Mouse (Mus musculus) MEL (cell line): Measurements from ENCODE around the gene Nrsn1.

ENCODE experiments used
- CHD2 ChIP-seq: IDR thresholded peaks from 2 replicates; pipeline ENCODE4 v1.6.1; 2011; ENCODE audit warnings: low read length, improper control_type of control experiment
- CTCF ChIP-seq, 3 experiments: IDR thresholded peaks in 2 of 3; conservative IDR thresholded peaks in 1 of 3; 2 replicates each; pipeline ENCODE4 v1.5.1; 2011 to 2012; ENCODE audit warnings: low read length in 3 of 3, low read depth in 2 of 3, mild to moderate bottlenecking in 2 of 3, improper control_type of control experiment in 1 of 3, inconsistent platforms in 1 of 3, mixed read lengths in 1 of 3, moderate library complexity in 1 of 3; ENCODE audit not compliant: control insufficient read depth in 1 of 3, insufficient read depth in 1 of 3, poor library complexity in 1 of 3, severe bottlenecking in 1 of 3
- E2F4 ChIP-seq: IDR thresholded peaks from 2 replicates; pipeline ENCODE4 v1.6.1; 2011; ENCODE audit warnings: low read depth, low read length, improper control_type of control experiment, borderline replicate concordance
- EP300 ChIP-seq, 2 experiments: IDR thresholded peaks; 2 replicates each; pipeline ENCODE4 v1.6.1; 2011; ENCODE audit warnings: improper control_type of control experiment in 2 of 2, low read length in 2 of 2, low read depth in 1 of 2, mild to moderate bottlenecking in 1 of 2
- GATA1 ChIP-seq: IDR thresholded peaks from 2 replicates; pipeline ENCODE4 v1.6.1; 2011; ENCODE audit warnings: low read depth, low read length, improper control_type of control experiment
- HCFC1 ChIP-seq: IDR thresholded peaks from 2 replicates; pipeline ENCODE4 v1.6.1; 2012; ENCODE audit warnings: low read depth, mild to moderate bottlenecking, inconsistent platforms, low read length, improper control_type of control experiment, moderate library complexity
- MAX ChIP-seq: IDR thresholded peaks from 2 replicates; pipeline ENCODE4 v1.6.1; 2011; ENCODE audit warnings: low read length, improper control_type of control experiment
- MYB ChIP-seq: IDR thresholded peaks from 2 replicates; pipeline ENCODE4 v1.6.1; 2011; ENCODE audit warnings: mild to moderate bottlenecking, low read depth, low read length, improper control_type of control experiment
- POLR2A ChIP-seq, 2 experiments: IDR thresholded peaks; 2 replicates each; pipeline ENCODE4 v1.6.1; 2011 to 2012; ENCODE audit warnings: low read length in 2 of 2, mild to moderate bottlenecking in 2 of 2, control low read depth in 1 of 2, improper control_type of control experiment in 1 of 2, low read depth in 1 of 2, moderate library complexity in 1 of 2; ENCODE audit not compliant: control insufficient read depth in 1 of 2, insufficient read depth in 1 of 2, poor library complexity in 1 of 2
- RAD21 ChIP-seq: IDR thresholded peaks from 2 replicates; pipeline ENCODE4 v1.6.1; 2011; ENCODE audit warnings: mild to moderate bottlenecking, low read depth, low read length, improper control_type of control experiment
- RCOR1 ChIP-seq: IDR thresholded peaks from 2 replicates; pipeline ENCODE4 v1.6.1; 2012; ENCODE audit warnings: low read depth, mild to moderate bottlenecking, inconsistent platforms, low read length, improper control_type of control experiment
- TBP ChIP-seq: IDR thresholded peaks from 2 replicates; pipeline ENCODE4 v1.8.0; 2011; ENCODE audit warnings: low read depth, low read length, improper control_type of control experiment
- USF2 ChIP-seq, 2 experiments: IDR thresholded peaks; 2 replicates each; pipeline ENCODE4 v1.6.1; 2011 to 2012; ENCODE audit warnings: improper control_type of control experiment in 2 of 2, low read length in 2 of 2, borderline replicate concordance in 1 of 2, inconsistent platforms in 1 of 2, low read depth in 1 of 2, mild to moderate bottlenecking in 1 of 2; ENCODE audit not compliant: insufficient read depth in 1 of 2
- ZNF384 ChIP-seq: IDR thresholded peaks from 2 replicates; pipeline ENCODE4 v1.6.1; 2012; ENCODE audit warnings: low read depth, mild to moderate bottlenecking, inconsistent platforms, low read length, improper control_type of control experiment

DNA sequence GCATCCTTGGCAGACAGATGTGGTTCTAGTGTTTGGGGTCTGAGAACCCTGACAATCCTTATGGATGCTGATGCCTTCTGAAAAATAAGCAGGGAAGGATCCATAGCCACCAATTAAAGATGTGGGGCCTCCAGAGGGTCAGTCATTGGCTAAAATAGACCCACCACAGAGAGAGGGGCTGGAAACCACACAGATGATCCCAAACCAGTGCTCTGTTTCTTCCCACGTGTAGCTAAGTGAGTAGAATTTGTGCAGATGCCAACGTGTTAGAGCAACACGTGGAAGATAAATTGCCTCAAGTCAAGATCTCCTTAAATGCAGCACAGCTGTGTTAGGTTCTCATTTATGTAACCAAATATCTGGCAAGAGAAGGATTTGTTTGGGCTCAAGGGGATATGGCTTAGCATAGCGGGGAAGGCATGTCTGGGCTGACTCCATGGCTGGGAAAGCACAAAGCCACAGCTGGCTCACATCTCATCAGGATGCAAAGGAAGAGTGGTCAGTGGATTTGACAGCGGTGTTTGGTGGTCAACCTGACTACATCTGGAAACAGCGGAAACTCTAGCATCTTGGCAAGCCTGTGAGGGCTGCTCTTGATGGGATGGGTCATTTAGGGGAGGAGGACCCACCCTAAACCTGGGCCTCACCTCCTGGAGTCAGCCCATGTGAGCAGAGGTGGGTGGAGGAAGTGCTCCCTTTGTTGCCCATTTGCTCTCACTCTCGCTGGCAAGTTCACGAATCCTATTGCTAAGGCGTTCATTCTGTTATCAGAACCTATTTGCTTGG lies 15.6 kb downstream of the Nrsn1 start:
- TF ChIP-seq CTCF (IDR thresholded peaks at IDR 0.05 in 2 of 3, conservative IDR thresholded peaks at IDR 0.05 in 1 of 3; ENCODE audit: control insufficient read depth in 1 of 3, insufficient read depth in 1 of 3, low read depth in 2 of 3, low read length in 3 of 3, poor library complexity in 1 of 3, severe bottlenecking in 1 of 3) (no peak; a peak in 1 of 6 replicates), ZNF384 (no peak), RAD21 (no peak), EP300 (IDR thresholded peaks at IDR 0.05; ENCODE audit: low read depth in 1 of 2, low read length in 2 of 2) (no peak), HCFC1 (no peak), GATA1 (no peak), E2F4 (no peak), CHD2 (no peak), POLR2A (IDR thresholded peaks at IDR 0.05; ENCODE audit: control insufficient read depth in 1 of 2, insufficient read depth in 1 of 2, low read depth in 1 of 2, low read length in 2 of 2, poor library complexity in 1 of 2) (no peak), TBP (no peak), MAX (no peak), RCOR1 (no peak), MYB (no peak), USF2 (IDR thresholded peaks at IDR 0.05; ENCODE audit: borderline replicate concordance in 1 of 2, insufficient read depth in 1 of 2, low read depth in 1 of 2, low read length in 2 of 2) (no peak)
